Mouse (Mus musculus) lung, embryonic 15.5 days (tissue): ENCODE results near the gene Hmx3. TPM values are rescaled to one million over a fixed set of nuclear protein-coding genes. Genes with fewer than 3 reads are reported as not detected.

Experiments
- ATAC-seq: fragments of 200-750 bp; cut with Nextera tagmentation; 2 replicates; pipeline ENCODE4 v1.8.0; 2017; ENCODE audit warnings: moderate number of reproducible peaks, borderline replicate concordance; ENCODE audit not compliant: low FRiP score, low TSS enrichment; ENCODE audit errors: extremely low read depth
- H3K27ac ChIP-seq: fragments of 300-500 bp; sonication (generic); 2 replicates; pipeline ENCODE4 v1.5.1; 2015; ENCODE audit warnings: moderate library complexity, mild to moderate bottlenecking, inconsistent platforms
- H3K27me3 ChIP-seq: fragments of 300-500 bp; sonication (generic); 2 replicates; pipeline ENCODE4 v1.6.1; 2015; ENCODE audit warnings: inconsistent platforms
- H3K36me3 ChIP-seq: fragments of 300-500 bp; sonication (generic); 2 replicates; pipeline ENCODE4 v1.6.1; 2015; ENCODE audit warnings: inconsistent platforms
- H3K4me1 ChIP-seq: fragments of 300-500 bp; sonication (generic); 2 replicates; pipeline ENCODE4 v1.6.1; 2015; ENCODE audit warnings: inconsistent platforms
- H3K4me2 ChIP-seq: fragments of 300-500 bp; sonication (generic); 2 replicates; pipeline ENCODE4 v1.6.1; 2015; ENCODE audit warnings: inconsistent platforms, mild to moderate bottlenecking, moderate library complexity
- H3K4me3 ChIP-seq: fragments of 300-500 bp; sonication (generic); 2 replicates; pipeline ENCODE4 v1.5.1; 2015; ENCODE audit warnings: mild to moderate bottlenecking, inconsistent platforms
- H3K9ac ChIP-seq: fragments of 300-500 bp; sonication (generic); 2 replicates; pipeline ENCODE4 v1.6.1; 2015; ENCODE audit warnings: inconsistent platforms
- H3K9me3 ChIP-seq: fragments of 300-500 bp; sonication (generic); 2 replicates; pipeline ENCODE4 v1.6.1; 2016; ENCODE audit warnings: inconsistent platforms
- WGBS: fragments of 180-500 bp; shearing (Covaris S2); methylation state at CpG from one replicate; pipeline ENCODE4 v1.1.7; 2015; 5-methylcytosine and 5-hydroxymethylcytosine counted together
- polyA plus RNA-seq: library from polyadenylated mRNA; unstranded; fragments of >200 nt; fragmentation: Nextera tagmentation; extraction: Ambion mirVana; gene quantifications from 2 replicates; pipeline ENCODE4 v1.2.1, GENCODE M21; 2015

The Hmx3 gene
- polyA plus RNA-seq, 1 experiment from 2014 or later, result not detected

- Histone ChIP-seq H3K27ac (peak within 1 kb of the TSS; percentile 92), H3K36me3 (peaks cover 28% of the 10 kb centered on the region), H3K4me3 (peak within 1 kb of the TSS; percentile 96), H3K4me1 (peaks cover 27% of the 10 kb centered on the region), H3K4me2 (peak within 1 kb of the TSS; percentile 62), H3K27me3 (peaks cover 43% of the 10 kb centered on the region), H3K9me3 (no peaks in the 10 kb centered on the region), H3K9ac (peak within 1 kb of the TSS; percentile 94)
- WGBS, result 0% methylated on average over 43 of the region's 51 CpGs
- ATAC-seq, result peak; percentile 92
Measured at GRCm38 (mm10) chr7:131559986-131560696, 17.5 kb downstream of the Hmx3 start, which contains the start of gene Bub3. TSS of gene Bub3 (plus strand) at chr7:131560222.

GRCm38 (mm10) chr7:131560697-131561042 is 18.0 kb downstream of the Hmx3 start:
- peak overlapping the region; percentile 92 for H3K27ac ChIP-seq
- peak; percentile 60; the same call in 1 of the 2 replicates for ATAC-seq
- WGBS, result under 1% methylated on average over 14 of the region's 14 CpGs
- H3K9me3 ChIP-seq, result no peaks in the 10 kb centered on the region
- H3K36me3 ChIP-seq, result peaks cover 33% of the 10 kb centered on the region
- peak overlapping the region; percentile 94 for H3K9ac ChIP-seq
- H3K4me3 ChIP-seq, result peak overlapping the region; percentile 96
- peak overlapping the region; percentile 62 for H3K4me2 ChIP-seq
- peaks cover 37% of the 10 kb centered on the region for H3K27me3 ChIP-seq
- H3K4me1 ChIP-seq, result peaks cover 21% of the 10 kb centered on the region

- no peaks in the 10 kb centered on the region for H3K4me1 ChIP-seq
- H3K4me2 ChIP-seq, result no peak overlapping the region
- H3K9me3 ChIP-seq, result no peaks in the 10 kb centered on the region
- no peak overlapping the region for H3K4me3 ChIP-seq
- H3K27ac ChIP-seq, result no peak overlapping the region
- no peak for ATAC-seq
- peaks cover 33% of the 10 kb centered on the region for H3K36me3 ChIP-seq
- H3K27me3 ChIP-seq, result no peaks in the 10 kb centered on the region
- 79% methylated on average over 6 of the region's 6 CpGs for WGBS
- H3K9ac ChIP-seq, result no peak overlapping the region
Measured at GRCm38 (mm10) chr7:131575246-131575645, 32.6 kb downstream of the Hmx3 start.

DNA sequence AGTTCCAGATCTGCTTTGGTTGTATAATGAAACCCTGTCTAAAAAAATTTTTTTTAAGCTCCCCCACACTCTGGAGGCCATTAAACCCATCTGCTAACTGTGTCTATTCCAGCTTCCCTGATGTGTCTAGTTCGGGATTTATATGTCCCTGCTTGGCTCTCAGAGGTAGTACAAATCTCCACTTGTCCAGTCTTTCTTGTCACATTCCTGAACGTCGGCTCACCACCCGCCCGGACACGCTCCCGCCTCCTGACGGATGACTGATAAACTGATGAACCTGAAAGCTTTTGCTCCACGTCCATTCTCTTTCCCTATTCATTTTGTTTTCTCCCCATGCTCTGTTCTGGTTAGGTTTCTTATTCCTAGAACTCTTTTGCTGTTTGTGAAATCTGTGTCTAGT is 39.5 kb downstream of the Hmx3 start:
- no peak overlapping the region for H3K4me2 ChIP-seq
- ATAC-seq, result no peak
- H3K36me3 ChIP-seq, result no peaks in the 10 kb centered on the region
- H3K4me3 ChIP-seq, result no peak overlapping the region
- no peaks in the 10 kb centered on the region for H3K4me1 ChIP-seq
- no peak overlapping the region for H3K9ac ChIP-seq
- H3K27ac ChIP-seq, result no peak overlapping the region
- WGBS, result 19% methylated on average over 9 of the region's 9 CpGs
- no peaks in the 10 kb centered on the region for H3K9me3 ChIP-seq
- no peaks in the 10 kb centered on the region for H3K27me3 ChIP-seq

- Histone ChIP-seq H3K27me3 (no peaks in the 10 kb centered on the region), H3K4me3 (no peak overlapping the region), H3K4me1 (no peaks in the 10 kb centered on the region), H3K36me3 (no peaks in the 10 kb centered on the region), H3K27ac (no peak overlapping the region), H3K4me2 (no peak overlapping the region), H3K9ac (no peak overlapping the region), H3K9me3 (no peaks in the 10 kb centered on the region)
- no peak for ATAC-seq
- 87% methylated on average over 5 of the region's 5 CpGs for WGBS
Measured at GRCm38 (mm10) chr7:131585551-131585950, 42.9 kb downstream of the Hmx3 start.

Other genes starting within 250 kb of the Hmx3 start
- 0.06 and 0.11 TPM in 2 replicates for gene Cuzd1, start 220.6 kb upstream of the Hmx3 start, polyA plus RNA-seq
- gene Fam24b, start 213.4 kb upstream of the Hmx3 start, polyA plus RNA-seq, result not detected in 2 replicates
- not detected in 2 replicates for gene Fam24a, start 209.0 kb upstream of the Hmx3 start, polyA plus RNA-seq
- gene 2310057M21Rik, start 180.1 kb upstream of the Hmx3 start, polyA plus RNA-seq, result 18.4 and 22.2 TPM in 2 replicates
- gene Pstk, start 171.7 kb upstream of the Hmx3 start, polyA plus RNA-seq, result 64.3 and 64.8 TPM in 2 replicates
- 13.1 and 13.2 TPM in 2 replicates for gene Ikzf5, start 132.3 kb upstream of the Hmx3 start, polyA plus RNA-seq
- 183 and 192 TPM in 2 replicates for gene Acadsb, start 132.3 kb upstream of the Hmx3 start, polyA plus RNA-seq
- gene Hmx2, start 5.9 kb downstream of the Hmx3 start, polyA plus RNA-seq, result not detected in 2 replicates
- gene Bub3, start 17.4 kb downstream of the Hmx3 start, polyA plus RNA-seq, result 263 and 268 TPM in 2 replicates